Mouse (Mus musculus) forebrain, embryonic 11.5 days (tissue): ENCODE data around the gene Fstl4. TPM values are rescaled to one million over a fixed set of nuclear protein-coding genes. Genes with fewer than 3 reads are reported as not detected.

Source experiments
- ATAC-seq: fragments of 200-750 bp; cut with Nextera tagmentation; replicated peaks from 2 replicates; pipeline ENCODE4 v1.8.0; 2017; ENCODE audit warnings: moderate TSS enrichment; ENCODE audit not compliant: low FRiP score
- DNase-seq: peaks from one replicate; pipeline ENCODE4 v3.0.0-alpha.2; 2017; ENCODE audit warnings: low spot score
- H3K27ac ChIP-seq: fragments of 300-500 bp; sonication (generic); 2 replicates; pipeline ENCODE4 v1.5.1; 2014; ENCODE audit warnings: low read depth, low read length
- H3K27me3 ChIP-seq: fragments of 300-500 bp; sonication (generic); 2 replicates; pipeline ENCODE4 v1.6.1; 2014; ENCODE audit warnings: mild to moderate bottlenecking, low read length, mixed read lengths; ENCODE audit not compliant: control insufficient read depth, insufficient read depth
- H3K36me3 ChIP-seq: fragments of 300-500 bp; sonication (generic); 2 replicates; pipeline ENCODE4 v1.6.1; 2014; ENCODE audit warnings: mild to moderate bottlenecking, low read length, moderate library complexity, mixed read lengths; ENCODE audit not compliant: control insufficient read depth, insufficient read depth
- H3K4me1 ChIP-seq: fragments of 300-500 bp; sonication (generic); replicated peaks from 2 replicates; pipeline ENCODE4 v1.6.1; 2014; ENCODE audit warnings: low read length, mixed read lengths; ENCODE audit not compliant: control insufficient read depth, insufficient read depth
- H3K4me2 ChIP-seq: fragments of 300-500 bp; sonication (generic); 2 replicates; pipeline ENCODE4 v1.6.1; 2014; ENCODE audit warnings: low read depth, mild to moderate bottlenecking, low read length, moderate library complexity, mixed read lengths; ENCODE audit not compliant: severe bottlenecking
- H3K4me3 ChIP-seq: fragments of 300-500 bp; sonication (generic); 2 replicates; pipeline ENCODE4 v1.5.1; 2014; ENCODE audit warnings: low read depth, low read length
- H3K9ac ChIP-seq: fragments of 300-500 bp; sonication (generic); 2 replicates; pipeline ENCODE4 v1.6.1; 2014; ENCODE audit warnings: low read length
- H3K9me3 ChIP-seq: fragments of 300-500 bp; sonication (generic); 2 replicates; pipeline ENCODE4 v1.6.1; 2016; ENCODE audit warnings: low read length, mixed read lengths; ENCODE audit not compliant: control insufficient read depth
- WGBS: fragments of 180-500 bp; shearing (Covaris S2); extraction: QIAGEN DNeasy Blood & Tissue Kit; methylation state at CpG from one replicate; pipeline ENCODE4 v1.1.7; 2014; 5-methylcytosine and 5-hydroxymethylcytosine counted together
- polyA plus RNA-seq: library from polyadenylated mRNA; unstranded; fragments of >200 nt; fragmentation: Nextera tagmentation; extraction: Ambion mirVana; gene quantifications from 2 replicates; pipeline ENCODE4 v1.2.1, GENCODE M21; 2014

Gene Fstl4
- polyA plus RNA-seq, 1 experiment from 2014 or later: 0.73 TPM

DNA sequence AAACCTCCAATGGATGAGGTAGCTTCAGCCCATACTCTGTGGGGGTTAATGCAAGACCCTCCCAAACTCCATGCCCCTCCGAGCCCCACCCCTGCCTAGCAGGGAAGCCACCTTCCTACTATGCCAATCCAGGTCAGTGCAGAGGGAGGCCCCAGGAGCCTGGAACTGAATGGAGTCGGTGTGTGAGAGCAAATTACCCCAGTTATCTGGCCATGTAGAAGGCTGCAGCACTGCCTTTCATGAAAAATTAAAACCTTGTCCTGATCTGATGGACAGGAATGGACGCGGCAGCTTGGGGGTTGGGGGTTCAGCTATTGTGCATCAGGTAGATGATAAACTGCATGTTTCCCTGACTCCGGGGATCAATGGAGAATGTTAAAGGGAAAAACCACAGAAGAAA lies 139.7 kb downstream of the Fstl4 start:
- Histone ChIP-seq H3K27ac (no peak overlapping the region), H3K9ac (no peak overlapping the region), H3K4me3 (no peak overlapping the region), H3K27me3 (no peaks in the 10 kb centered on the region), H3K4me2 (no peak overlapping the region), H3K36me3 (no peaks in the 10 kb centered on the region), H3K9me3 (no peaks in the 10 kb centered on the region), H3K4me1 (no peaks in the 10 kb centered on the region)
- DNase-seq (no peak), ATAC-seq (no peak)
- WGBS: 82% methylated on average over 5 of the region's 5 CpGs

GRCm38 (mm10) chr11:52910788-52911187 lies 146.4 kb downstream of the Fstl4 start:
- WGBS: 69% methylated on average over 7 of the region's 7 CpGs
- DNase-seq: peak; percentile 55
- no peak for ATAC-seq
- Histone ChIP-seq H3K4me3 (no peak overlapping the region), H3K9ac (no peak overlapping the region), H3K27me3 (no peaks in the 10 kb centered on the region), H3K4me2 (no peak overlapping the region), H3K9me3 (no peaks in the 10 kb centered on the region), H3K4me1 (no peaks in the 10 kb centered on the region), H3K36me3 (no peaks in the 10 kb centered on the region), H3K27ac (no peak overlapping the region)

DNA sequence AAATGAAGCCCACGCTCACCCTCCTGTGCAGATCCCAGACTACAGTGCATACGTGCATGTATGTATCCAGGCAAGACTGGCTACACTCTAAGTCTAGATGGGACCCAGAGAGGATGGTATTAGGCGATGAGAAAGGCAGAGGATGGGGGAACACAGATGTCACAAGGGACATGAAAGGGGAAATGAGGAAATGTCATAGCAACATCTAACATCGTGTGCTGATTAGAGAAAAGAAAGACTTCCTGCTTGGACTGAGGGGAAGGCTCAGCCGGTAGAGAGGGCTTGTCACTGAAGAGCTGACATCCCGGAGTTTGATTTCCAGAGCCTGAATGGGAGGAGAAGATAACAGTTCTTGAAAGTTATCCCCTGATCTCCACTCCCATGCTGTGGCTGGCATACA lies 150.0 kb downstream of the Fstl4 start:
- no peak for ATAC-seq
- Histone ChIP-seq H3K4me1 (no peaks in the 10 kb centered on the region), H3K4me2 (no peak overlapping the region), H3K9ac (no peak overlapping the region), H3K4me3 (no peak overlapping the region), H3K9me3 (no peaks in the 10 kb centered on the region), H3K36me3 (no peaks in the 10 kb centered on the region), H3K27ac (no peak overlapping the region), H3K27me3 (no peaks in the 10 kb centered on the region)
- DNase-seq: no peak
- 82% methylated on average over 6 of the region's 6 CpGs for WGBS

- H3K4me1 ChIP-seq: no peaks in the 10 kb centered on the region
- ATAC-seq (no peak), DNase-seq (no peak)
- H3K27me3 ChIP-seq: no peaks in the 10 kb centered on the region
- H3K9ac ChIP-seq: no peak overlapping the region
- WGBS: 84% methylated on average over 2 of the region's 2 CpGs
- H3K4me3 ChIP-seq: no peak overlapping the region
- no peak overlapping the region for H3K27ac ChIP-seq
- no peaks in the 10 kb centered on the region for H3K36me3 ChIP-seq
- H3K4me2 ChIP-seq: no peak overlapping the region
- no peaks in the 10 kb centered on the region for H3K9me3 ChIP-seq
These were observed 151.2 kb downstream of the Fstl4 start for GRCm38 (mm10) chr11:52915648-52916047.

DNA sequence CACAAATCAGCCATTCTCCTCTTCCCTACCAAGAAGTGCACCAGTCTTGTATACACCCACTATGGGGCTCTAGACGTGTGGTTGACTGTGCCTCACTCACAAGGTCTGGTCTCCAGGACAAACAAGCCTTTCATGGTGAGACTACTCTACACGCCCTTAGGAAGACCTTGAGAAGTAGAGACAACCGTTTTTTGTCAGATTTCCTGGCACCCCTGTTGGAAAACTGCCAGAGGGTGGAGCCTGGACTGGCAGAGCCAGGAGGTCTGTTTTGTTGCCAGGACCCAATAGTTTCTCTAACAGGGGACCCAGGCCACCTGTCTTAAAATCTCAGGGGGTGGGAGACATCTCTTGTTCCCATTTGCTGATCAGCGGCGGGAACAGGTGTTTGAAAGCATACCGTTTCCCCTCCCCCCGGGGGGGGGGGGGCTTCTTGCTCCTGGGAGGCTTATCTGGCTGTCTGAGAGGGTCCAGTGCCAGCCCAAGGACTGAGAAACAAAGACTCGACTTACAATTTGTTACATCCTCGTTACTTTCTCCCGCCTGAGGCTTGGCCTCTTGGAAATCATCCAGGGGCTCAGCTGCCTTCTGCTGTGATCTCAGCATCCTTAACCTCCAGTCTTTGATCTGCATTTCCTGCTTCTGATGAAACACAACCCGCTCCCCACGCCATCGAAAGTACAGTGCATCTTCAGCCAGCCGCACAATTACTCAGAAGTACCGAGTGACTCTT lies 155.0 kb downstream of the Fstl4 start:
- Histone ChIP-seq H3K4me2 (no peak overlapping the region), H3K9ac (no peak overlapping the region), H3K4me1 (no peaks in the 10 kb centered on the region), H3K4me3 (no peak overlapping the region), H3K9me3 (no peaks in the 10 kb centered on the region), H3K36me3 (no peaks in the 10 kb centered on the region), H3K27ac (no peak overlapping the region), H3K27me3 (no peaks in the 10 kb centered on the region)
- 46% methylated on average over 15 of the region's 15 CpGs for WGBS
- no peak for DNase-seq
- no peak for ATAC-seq

- DNase-seq (no peak), ATAC-seq (no peak)
- Histone ChIP-seq H3K4me3 (no peak overlapping the region), H3K27ac (no peak overlapping the region), H3K36me3 (no peaks in the 10 kb centered on the region), H3K9me3 (no peaks in the 10 kb centered on the region), H3K9ac (no peak overlapping the region), H3K27me3 (no peaks in the 10 kb centered on the region), H3K4me2 (no peak overlapping the region), H3K4me1 (no peaks in the 10 kb centered on the region)
- 79% methylated on average over 2 of the region's 2 CpGs for WGBS
These were observed 159.8 kb downstream of the Fstl4 start for GRCm38 (mm10) chr11:52924196-52924595.

- 86% methylated on average over 4 of the region's 4 CpGs for WGBS
- Histone ChIP-seq H3K9ac (no peak overlapping the region), H3K36me3 (no peaks in the 10 kb centered on the region), H3K9me3 (no peaks in the 10 kb centered on the region), H3K27me3 (no peaks in the 10 kb centered on the region), H3K4me1 (no peaks in the 10 kb centered on the region), H3K4me2 (no peak overlapping the region), H3K4me3 (no peak overlapping the region), H3K27ac (no peak overlapping the region)
- ATAC-seq: no peak
- DNase-seq: no peak
These were observed 163.9 kb downstream of the Fstl4 start for GRCm38 (mm10) chr11:52928321-52928720.

- Histone ChIP-seq H3K4me1 (peaks cover 8% of the 10 kb centered on the region; the same call in 1 of the 2 replicates), H3K9me3 (no peaks in the 10 kb centered on the region), H3K36me3 (no peaks in the 10 kb centered on the region), H3K9ac (no peak overlapping the region), H3K4me2 (no peak overlapping the region), H3K27ac (no peak overlapping the region), H3K4me3 (no peak overlapping the region), H3K27me3 (no peaks in the 10 kb centered on the region)
- WGBS: 81% methylated on average over 12 of the region's 12 CpGs
- no peak for DNase-seq
- no peak for ATAC-seq
These were observed 175.1 kb downstream of the Fstl4 start for GRCm38 (mm10) chr11:52939336-52940070.

- Histone ChIP-seq H3K4me3 (no peak overlapping the region), H3K36me3 (no peaks in the 10 kb centered on the region), H3K9ac (no peak overlapping the region), H3K4me2 (no peak overlapping the region), H3K27ac (no peak overlapping the region), H3K27me3 (no peaks in the 10 kb centered on the region), H3K9me3 (no peaks in the 10 kb centered on the region), H3K4me1 (peaks cover 8% of the 10 kb centered on the region; the same call in 1 of the 2 replicates)
- no peak for DNase-seq
- ATAC-seq: no peak
- WGBS: 93% methylated on average over 6 of the region's 6 CpGs
These were observed 178.5 kb downstream of the Fstl4 start for GRCm38 (mm10) chr11:52942967-52943366.
